Mouse (Mus musculus) embryo, embryonic 10 days (tissue): ENCODE measurements around the gene Tmem140.

Source experiments
- DNase-seq: peaks from one replicate; pipeline ENCODE4 v3.0.0-alpha.2; 2015; ENCODE audit warnings: low spot score

Tmem140 gene

GRCm38 (mm10) chr6:34862791-34863403 is at the start of gene Tmem140:
Gene Tmem140, plus strand, starts transcription at chr6:34863146.
- DNase-seq: no peak

GRCm38 (mm10) chr6:34824406-34824805 is 38.5 kb upstream of the Tmem140 start:
- DNase-seq: no peak

GRCm38 (mm10) chr6:34832352-34832751 is 30.6 kb upstream of the Tmem140 start:
- DNase-seq: no peak

GRCm38 (mm10) chr6:34861546-34862053 is 1.3 kb upstream of the Tmem140 start:
- no peak for DNase-seq

- no peak for DNase-seq
Observed at GRCm38 (mm10) chr6:34862381-34862780, 565 bp upstream of the Tmem140 start.

GRCm38 (mm10) chr6:34863786-34864514 is 1.0 kb downstream of the Tmem140 start:
- DNase-seq: no peak

GRCm38 (mm10) chr6:34865213-34865612 is 2.3 kb downstream of the Tmem140 start:
- no peak for DNase-seq

- no peak for DNase-seq
Observed at GRCm38 (mm10) chr6:34865711-34866593, 3.0 kb downstream of the Tmem140 start.

GRCm38 (mm10) chr6:34866786-34867185 is 3.8 kb downstream of the Tmem140 start:
- peak; percentile 26 for DNase-seq

- DNase-seq: no peak
Observed at GRCm38 (mm10) chr6:34867301-34867994, 4.5 kb downstream of the Tmem140 start.

GRCm38 (mm10) chr6:34867995-34868350 is 5.0 kb downstream of the Tmem140 start:
- no peak for DNase-seq

- no peak for DNase-seq
Observed at GRCm38 (mm10) chr6:34868507-34869217, 5.7 kb downstream of the Tmem140 start.

GRCm38 (mm10) chr6:34869225-34869915 is 6.4 kb downstream of the Tmem140 start:
- DNase-seq: no peak

GRCm38 (mm10) chr6:34870136-34870535 is 7.2 kb downstream of the Tmem140 start:
- DNase-seq: no peak

- DNase-seq: no peak
Observed at GRCm38 (mm10) chr6:34870724-34871123, 7.8 kb downstream of the Tmem140 start.

GRCm38 (mm10) chr6:34871929-34872328 is 9.0 kb downstream of the Tmem140 start:
- DNase-seq: no peak

GRCm38 (mm10) chr6:34872871-34873270 is 9.9 kb downstream of the Tmem140 start:
- DNase-seq: no peak

- no peak for DNase-seq
Observed at GRCm38 (mm10) chr6:34874101-34874921, 11.4 kb downstream of the Tmem140 start.

GRCm38 (mm10) chr6:34875268-34875761 is 12.4 kb downstream of the Tmem140 start:
- no peak for DNase-seq
